Comparison of ENCODE assay signal across 12 mouse cellular contexts in genomic region chr4:63238141-63238540, GRCm38 (mm10). TPM values are rescaled to one million over a fixed set of nuclear protein-coding genes. Genes with fewer than 3 reads are reported as not detected.
DNase-seq lines count a peak whose midpoint lies in the region; ATAC-seq and TF ChIP-seq lines count a peak whose summit lies in the region.
"Had no signal": no experiment of that assay in that cellular context is flagged by ENCODE, and none has a peak within 500 bp of the region (broad histone marks: within the 10 kb centered on the region; RNA-seq: fewer than 3 reads in every experiment).

No protein-coding gene starts in this region.

- H3K27ac ChIP-seq in forebrain, embryonic 12.5 days, result peak overlapping the region; percentile 46; the same call in 1 of the 2 replicates
- no peak overlapping the region for H3K27ac ChIP-seq in forebrain, embryonic 10.5 days
- peak overlapping the region; percentile 34; the same call in 1 of the 2 replicates for H3K27ac ChIP-seq in kidney, adult 2 months (ENCODE audit: insufficient read depth, low read depth, low read length)
- H3K27ac ChIP-seq in intestine, embryonic 15.5 days, result peak overlapping the region; percentile 66
- H3K27ac ChIP-seq in limb, embryonic 15.5 days, result peak overlapping the region; percentile 43
- H3K27ac ChIP-seq: liver, embryonic 15.5 days had no signal

- no peak for TF ChIP-seq CTCF in kidney, adult 2 months (conservative IDR thresholded peaks at IDR 0.05; ENCODE audit: insufficient read depth, insufficient read length, low read depth, low read length)

- H3K36me3 ChIP-seq in forebrain, embryonic 12.5 days (replicated peaks), result no peaks in the 10 kb centered on the region
- H3K36me3 ChIP-seq in forebrain, embryonic 10.5 days (replicated peaks), result peaks cover 11% of the 10 kb centered on the region
- no peaks in the 10 kb centered on the region for H3K36me3 ChIP-seq in kidney, adult 2 months (ENCODE audit: control insufficient read depth, insufficient read depth, low read length)
- no peaks in the 10 kb centered on the region for H3K36me3 ChIP-seq in intestine, embryonic 15.5 days
- peaks cover 62% of the 10 kb centered on the region for H3K36me3 ChIP-seq in limb, embryonic 15.5 days

- no peak overlapping the region for H3K4me3 ChIP-seq in forebrain, embryonic 12.5 days (replicated peaks)
- H3K4me3 ChIP-seq in forebrain, embryonic 10.5 days, result no peak overlapping the region
- no peak overlapping the region for H3K4me3 ChIP-seq in kidney, adult 2 months (ENCODE audit: insufficient read depth, low read depth, low read length)
- H3K4me3 ChIP-seq in intestine, embryonic 15.5 days (replicated peaks), result no peak overlapping the region
- H3K4me3 ChIP-seq in limb, embryonic 15.5 days, result no peak overlapping the region
- H3K4me3 ChIP-seq: liver, embryonic 15.5 days had no signal

- H3K27me3 ChIP-seq in forebrain, embryonic 12.5 days, result no peaks in the 10 kb centered on the region
- H3K27me3 ChIP-seq in forebrain, embryonic 10.5 days (ENCODE audit: poor library complexity, severe bottlenecking), result no peaks in the 10 kb centered on the region
- no peaks in the 10 kb centered on the region for H3K27me3 ChIP-seq in kidney, adult 2 months (replicated peaks; ENCODE audit: control insufficient read depth, insufficient read depth, low read length)
- no peaks in the 10 kb centered on the region for H3K27me3 ChIP-seq in intestine, embryonic 15.5 days (replicated peaks)
- H3K27me3 ChIP-seq in limb, embryonic 15.5 days, result no peaks in the 10 kb centered on the region
- H3K27me3 ChIP-seq: liver, embryonic 15.5 days had no signal

- 75% methylated on average over 7 of the region's 7 CpGs for WGBS in forebrain, embryonic 12.5 days
- whole genome bisulfite sequencing in forebrain, embryonic 10.5 days, result 69% methylated on average over 7 of the region's 7 CpGs
- 19% methylated on average over 7 of the region's 7 CpGs for WGBS in kidney, adult 2 months
- WGBS in intestine, embryonic 15.5 days, result 21% methylated on average over 7 of the region's 7 CpGs
- WGBS in limb, embryonic 15.5 days, result 28% methylated on average over 7 of the region's 7 CpGs

- DNase-seq in forebrain, embryonic 10.5 days (ENCODE audit: extremely low spot score, low spot score), result no peak
- DNase-seq in kidney, adult 2 months, result peak; percentile 48
- DNase-seq in kidney, postnatal 36 days, result no peak
- no peak for DNase-seq in thymus, postnatal 25 days
- DNase-seq: adrenal gland, postnatal 25 days; layer of hippocampus, postnatal 36 days had no signal

- H3K9ac ChIP-seq in forebrain, embryonic 12.5 days, result no peak overlapping the region
- no peak overlapping the region for H3K9ac ChIP-seq in intestine, embryonic 15.5 days
- no peak overlapping the region for H3K9ac ChIP-seq in limb, embryonic 15.5 days
- H3K9ac ChIP-seq: liver, embryonic 15.5 days had no signal

- no peak for TF ChIP-seq POLR2A in kidney, adult 2 months (IDR thresholded peaks at IDR 0.05; ENCODE audit: low read depth, low read length)

- ATAC-seq in forebrain, embryonic 12.5 days (ENCODE audit: low FRiP score), result no peak
- no peak; the same call in 1 of the 2 replicates for ATAC-seq in intestine, embryonic 15.5 days
- no peak for ATAC-seq in limb, embryonic 15.5 days (ENCODE audit: insufficient number of reproducible peaks, low FRiP score, low TSS enrichment, low read depth)
- no peak for ATAC-seq in erythroid progenitor cell, adult 5-6 weeks (replicated peaks; ENCODE audit: low FRiP score, poor library complexity, severe bottlenecking)

- H3K4me1 ChIP-seq in forebrain, embryonic 12.5 days, result peaks cover 16% of the 10 kb centered on the region; the same call in 1 of the 2 replicates
- H3K4me1 ChIP-seq in forebrain, embryonic 10.5 days, result peaks cover 17% of the 10 kb centered on the region
- H3K4me1 ChIP-seq in kidney, adult 2 months (ENCODE audit: control insufficient read depth, insufficient read depth, low read length), result peaks cover 47% of the 10 kb centered on the region
- H3K4me1 ChIP-seq in intestine, embryonic 15.5 days (replicated peaks), result peaks cover 32% of the 10 kb centered on the region
- H3K4me1 ChIP-seq in limb, embryonic 15.5 days, result peaks cover 42% of the 10 kb centered on the region

- H3K9me3 ChIP-seq in forebrain, embryonic 12.5 days, result no peaks in the 10 kb centered on the region
- H3K9me3 ChIP-seq in forebrain, embryonic 10.5 days, result no peaks in the 10 kb centered on the region
- H3K9me3 ChIP-seq in intestine, embryonic 15.5 days, result no peaks in the 10 kb centered on the region
- no peaks in the 10 kb centered on the region for H3K9me3 ChIP-seq in limb, embryonic 15.5 days
- H3K9me3 ChIP-seq: liver, embryonic 15.5 days had no signal

- no peak overlapping the region for H3K4me2 ChIP-seq in forebrain, embryonic 12.5 days
- H3K4me2 ChIP-seq in intestine, embryonic 15.5 days (replicated peaks), result no peak overlapping the region
- no peak overlapping the region for H3K4me2 ChIP-seq in limb, embryonic 15.5 days
- H3K4me2 ChIP-seq: heart, embryonic 11.5 days; liver, embryonic 15.5 days had no signal

RNA-seq across cellular contexts. Expression of gene Col27a1, which starts 24.3 kb away (rescaled TPM):
- 3.7 and 4.1 TPM in 2 replicates for polyA plus RNA-seq in forebrain, embryonic 12.5 days (2016; fragmentation: Nextera tagmentation; extraction: Ambion mirVana)
- 2.8 and 3.1 TPM in 2 replicates for polyA plus RNA-seq in forebrain, embryonic 10.5 days (2016; fragmentation: Nextera tagmentation; extraction: Ambion mirVana)
- polyA plus RNA-seq in kidney, adult 2 months (2012; rRNA removed), result 23.1 and 31.7 TPM in 2 replicates
- 13.1 and 13.3 TPM in 2 replicates for polyA plus RNA-seq in intestine, embryonic 15.5 days (2015; fragmentation: Nextera tagmentation; extraction: Ambion mirVana)
- 25.5 and 32.6 TPM in 2 replicates for polyA plus RNA-seq in limb, embryonic 15.5 days (2015; fragmentation: Nextera tagmentation; extraction: Ambion mirVana)
- 0.36 and 0.42 TPM in 2 replicates for total RNA-seq in erythroid progenitor cell, adult 5-6 weeks (2015; ENCODE audit: low replicate concordance)
- total RNA-seq in erythroid progenitor cell, adult 5-6 weeks (2017; ENCODE audit: low replicate concordance), result under 0.01 TPM in 1 of 2 replicates, not detected in the other
